Mouse (Mus musculus) left cerebral cortex, postnatal 14 days (tissue): ENCODE data around the gene Npr1. TPM values are rescaled to one million over a fixed set of nuclear protein-coding genes. Genes with fewer than 3 reads are reported as not detected.

Experiments used
- DNase-seq, 2 experiments: peaks; one replicate each; pipeline ENCODE4 v3.0.0; 2021 to 2022; ENCODE audit warnings: low spot score in 2 of 2, mixed read lengths in 1 of 2
- intact Hi-C: fragments of 180-260 bp; cut with DNase I; formaldehyde crosslinking; loops from one replicate; pipeline ENCODE4 v1.15.1; 2025
- total RNA-seq, 2 experiments: library from RNA; stranded (reverse); gene quantifications; 2 replicates each; pipeline ENCODE4 v1.2.3; 2021

Npr1 gene
- total RNA-seq, 2 experiments from 2014 or later, result 3.4 TPM

- intact Hi-C loops, result loop anchor here (1.0 to 2.0 kb wide), 3 partner anchors 124 to 218 kb away; no protein-coding TSS in a partner anchor
- peak; percentile 96 for DNase-seq
These were observed 25.1 kb upstream of the Npr1 start, which contains the start of gene Snapin for GRCm38 (mm10) chr3:90490696-90491256. Gene Snapin (minus strand): TSS chr3:90491033.

GRCm38 (mm10) chr3:90488576-90488975, 22.9 kb upstream of the Npr1 start:
- DNase-seq, result no peak
- intact Hi-C loops, result no loop called here

GRCm38 (mm10) chr3:90486998-90487397, 21.3 kb upstream of the Npr1 start:
- intact Hi-C loops, result no loop called here
- no peak for DNase-seq

GRCm38 (mm10) chr3:90475831-90476611, 10.4 kb upstream of the Npr1 start, which contains the start of gene Ilf2:
Gene Ilf2 (plus strand): TSS chr3:90476126.
- DNase-seq, result peak; percentile 97 to 99
- intact Hi-C loops, result no loop called here

- intact Hi-C loops, result no loop called here
- no peak for DNase-seq
These were observed 9.6 kb upstream of the Npr1 start for GRCm38 (mm10) chr3:90475151-90475830.

- intact Hi-C loops, result no loop called here
- peak in 1 of 2 experiments; percentile 34 for DNase-seq
These were observed 6.5 kb upstream of the Npr1 start for GRCm38 (mm10) chr3:90472213-90472612.

- no peak for DNase-seq
- intact Hi-C loops, result no loop called here
These were observed 2.1 kb upstream of the Npr1 start for GRCm38 (mm10) chr3:90467618-90468300.

- intact Hi-C loops, result no loop called here
- DNase-seq, result peak; percentile 59 to 64
These were observed 673 bp upstream of the Npr1 start for GRCm38 (mm10) chr3:90466311-90466766.

- intact Hi-C loops, result loop anchor here (1.0 kb wide), 1 partner anchor 53 kb away; no protein-coding TSS in a partner anchor
- no peak for DNase-seq
These were observed 483 bp downstream of the Npr1 start for GRCm38 (mm10) chr3:90465081-90465685.

- no peak for DNase-seq
- intact Hi-C loops, result loop anchor here (1.0 kb wide), 1 partner anchor 52 kb away; no protein-coding TSS in a partner anchor
These were observed 1.1 kb downstream of the Npr1 start for GRCm38 (mm10) chr3:90464552-90465080.

- intact Hi-C loops, result no loop called here
- no peak for DNase-seq
These were observed 3.1 kb downstream of the Npr1 start for GRCm38 (mm10) chr3:90462579-90462978.

- intact Hi-C loops, result no loop called here
- no peak for DNase-seq
These were observed 3.7 kb downstream of the Npr1 start for GRCm38 (mm10) chr3:90461935-90462334.

- DNase-seq, result no peak
- intact Hi-C loops, result no loop called here
These were observed 5.4 kb downstream of the Npr1 start for GRCm38 (mm10) chr3:90460315-90460714.

- DNase-seq, result no peak
- intact Hi-C loops, result no loop called here
These were observed 5.9 kb downstream of the Npr1 start for GRCm38 (mm10) chr3:90459727-90460126.

GRCm38 (mm10) chr3:90454931-90455330, 10.7 kb downstream of the Npr1 start:
- intact Hi-C loops, result no loop called here
- DNase-seq, result no peak

GRCm38 (mm10) chr3:90451396-90452095, 14.1 kb downstream of the Npr1 start:
- peak in 1 of 2 experiments; percentile 26 for DNase-seq
- intact Hi-C loops, result no loop called here

- intact Hi-C loops, result no loop called here
These were observed 14.8 kb downstream of the Npr1 start for GRCm38 (mm10) chr3:90450874-90451273.

GRCm38 (mm10) chr3:90448626-90449025, 17.0 kb downstream of the Npr1 start:
- DNase-seq, result no peak
- intact Hi-C loops, result no loop called here

More at GRCm38 (mm10) chr3:90450874-90451273, 14.8 kb downstream of the Npr1 start:
- no peak for DNase-seq
